Mouse (Mus musculus) MEL (cell line): ENCODE results near the gene Tfrc. TPM values are rescaled to one million over a fixed set of nuclear protein-coding genes. Genes with fewer than 3 reads are reported as not detected.
"Not testable (repeated sequence)": the region's sequence is repeated elsewhere in the genome, so short reads cannot be mapped to it uniquely, and the experiment has no call there.

ENCODE experiments used
- DNase-seq: peaks from one replicate; pipeline ENCODE4 v3.0.0; 2011; ENCODE audit warnings: low read depth, low spot score
- H3K27ac ChIP-seq: 2 replicates; pipeline ENCODE4 v1.5.1; 2012; ENCODE audit warnings: low read depth, mild to moderate bottlenecking, control low read depth, low read length, moderate library complexity; ENCODE audit not compliant: control insufficient read depth
- H3K27me3 ChIP-seq, 2 experiments: fragments of 150-350 bp in 1 of 2; sonication (generic) in 1 of 2; 2 replicates each; pipeline ENCODE4 v1.6.1; 2012; ENCODE audit warnings: low read length in 2 of 2, mild to moderate bottlenecking in 2 of 2, improper control_type of control experiment in 1 of 2, moderate library complexity in 1 of 2; ENCODE audit not compliant: insufficient read depth in 2 of 2, control insufficient read depth in 1 of 2
- H3K36me3 ChIP-seq, 2 experiments: 2 replicates each; pipeline ENCODE4 v1.6.1; 2012 to 2014; ENCODE audit warnings: low read length in 2 of 2, improper control_type of control experiment in 1 of 2, inconsistent platforms in 1 of 2, mild to moderate bottlenecking in 1 of 2; ENCODE audit not compliant: insufficient read depth in 2 of 2, control insufficient read depth in 1 of 2
- H3K4me1 ChIP-seq, 2 experiments: fragments of 150-350 bp in 1 of 2; sonication (generic) in 1 of 2; 2 replicates each; pipeline ENCODE4 v1.6.1; 2012; ENCODE audit warnings: low read length in 2 of 2, improper control_type of control experiment in 1 of 2, mild to moderate bottlenecking in 1 of 2; ENCODE audit not compliant: insufficient read depth in 2 of 2, control insufficient read depth in 1 of 2
- H3K4me3 ChIP-seq, 2 experiments: fragments of 150-350 bp in 1 of 2; sonication (generic) in 1 of 2; 2 replicates each; pipeline ENCODE4 v1.5.1; 2012; ENCODE audit warnings: low read depth in 2 of 2, low read length in 2 of 2, mild to moderate bottlenecking in 2 of 2, moderate library complexity in 2 of 2, control low read depth in 1 of 2, improper control_type of control experiment in 1 of 2; ENCODE audit not compliant: control insufficient read depth in 1 of 2, insufficient read depth in 1 of 2
- H3K79me2 ChIP-seq: 2 replicates; pipeline ENCODE4 v1.6.1; 2012; ENCODE audit warnings: mild to moderate bottlenecking, low read length, moderate library complexity; ENCODE audit not compliant: control insufficient read depth, poor library complexity, insufficient read depth
- H3K9ac ChIP-seq: 2 replicates; pipeline ENCODE4 v1.6.1; 2012; ENCODE audit warnings: low read depth, mild to moderate bottlenecking, control low read depth, low read length, moderate library complexity; ENCODE audit not compliant: control insufficient read depth, poor library complexity, severe bottlenecking
- H3K9me3 ChIP-seq: fragments of 150-350 bp; sonication (generic); replicated peaks from 2 replicates; pipeline ENCODE4 v1.6.1; 2012; ENCODE audit warnings: mild to moderate bottlenecking, low read length, improper control_type of control experiment, moderate library complexity; ENCODE audit not compliant: insufficient read depth
- BHLHE40 ChIP-seq: IDR thresholded peaks from 2 replicates; pipeline ENCODE4 v1.6.1; 2012; ENCODE audit warnings: low read depth, mild to moderate bottlenecking, inconsistent platforms, low read length, improper control_type of control experiment, borderline replicate concordance
- CHD1 ChIP-seq: IDR thresholded peaks from 2 replicates; pipeline ENCODE4 v1.6.1; 2012; ENCODE audit warnings: low read depth, mild to moderate bottlenecking, inconsistent platforms, low read length, improper control_type of control experiment
- CHD2 ChIP-seq: IDR thresholded peaks from 2 replicates; pipeline ENCODE4 v1.6.1; 2011; ENCODE audit warnings: low read length, improper control_type of control experiment
- CTCF ChIP-seq, 3 experiments: IDR thresholded peaks in 2 of 3; conservative IDR thresholded peaks in 1 of 3; 2 replicates each; pipeline ENCODE4 v1.5.1; 2011 to 2012; ENCODE audit warnings: low read length in 3 of 3, low read depth in 2 of 3, mild to moderate bottlenecking in 2 of 3, improper control_type of control experiment in 1 of 3, inconsistent platforms in 1 of 3, mixed read lengths in 1 of 3, moderate library complexity in 1 of 3; ENCODE audit not compliant: control insufficient read depth in 1 of 3, insufficient read depth in 1 of 3, poor library complexity in 1 of 3, severe bottlenecking in 1 of 3
- E2F4 ChIP-seq: IDR thresholded peaks from 2 replicates; pipeline ENCODE4 v1.6.1; 2011; ENCODE audit warnings: low read depth, low read length, improper control_type of control experiment, borderline replicate concordance
- ELF1 ChIP-seq: IDR thresholded peaks from 2 replicates; pipeline ENCODE4 v1.6.1; 2014; ENCODE audit warnings: low read depth, mild to moderate bottlenecking, inconsistent platforms, low read length, improper control_type of control experiment, moderate library complexity
- EP300 ChIP-seq, 2 experiments: IDR thresholded peaks; 2 replicates each; pipeline ENCODE4 v1.6.1; 2011; ENCODE audit warnings: improper control_type of control experiment in 2 of 2, low read length in 2 of 2, low read depth in 1 of 2, mild to moderate bottlenecking in 1 of 2
- ETS1 ChIP-seq: IDR thresholded peaks from 2 replicates; pipeline ENCODE4 v1.6.1; 2012; ENCODE audit warnings: low read depth, mild to moderate bottlenecking, inconsistent platforms, low read length, improper control_type of control experiment, moderate library complexity
- GABPA ChIP-seq: IDR thresholded peaks from 2 replicates; pipeline ENCODE4 v1.6.1; 2012; ENCODE audit warnings: low read depth, mild to moderate bottlenecking, inconsistent platforms, low read length, improper control_type of control experiment, moderate library complexity
- GATA1 ChIP-seq: IDR thresholded peaks from 2 replicates; pipeline ENCODE4 v1.6.1; 2011; ENCODE audit warnings: low read depth, low read length, improper control_type of control experiment
- JUND ChIP-seq: IDR thresholded peaks from 2 replicates; pipeline ENCODE4 v1.6.1; 2011; ENCODE audit warnings: low read depth, mild to moderate bottlenecking, improper control_type of control experiment, low read length
- KAT2A ChIP-seq: conservative IDR thresholded peaks from 2 replicates; pipeline ENCODE4 v1.6.1; 2012; ENCODE audit warnings: low read depth, low read length, improper control_type of control experiment, inconsistent platforms
- MXI1 ChIP-seq: IDR thresholded peaks from 2 replicates; pipeline ENCODE4 v1.6.1; 2011; ENCODE audit warnings: mild to moderate bottlenecking, low read depth, low read length, improper control_type of control experiment
- NELFE ChIP-seq: IDR thresholded peaks from 2 replicates; pipeline ENCODE4 v1.6.1; 2011; ENCODE audit warnings: low read depth, low read length, improper control_type of control experiment
- POLR2A ChIP-seq, 2 experiments: IDR thresholded peaks; 2 replicates each; pipeline ENCODE4 v1.6.1; 2011 to 2012; ENCODE audit warnings: low read length in 2 of 2, mild to moderate bottlenecking in 2 of 2, control low read depth in 1 of 2, improper control_type of control experiment in 1 of 2, low read depth in 1 of 2, moderate library complexity in 1 of 2; ENCODE audit not compliant: control insufficient read depth in 1 of 2, insufficient read depth in 1 of 2, poor library complexity in 1 of 2
- POLR2AphosphoS2 ChIP-seq: IDR thresholded peaks from 2 replicates; pipeline ENCODE4 v1.6.1; 2011; ENCODE audit warnings: low read length, improper control_type of control experiment
- RAD21 ChIP-seq: IDR thresholded peaks from 2 replicates; pipeline ENCODE4 v1.6.1; 2011; ENCODE audit warnings: mild to moderate bottlenecking, low read depth, low read length, improper control_type of control experiment
- RCOR1 ChIP-seq: IDR thresholded peaks from 2 replicates; pipeline ENCODE4 v1.6.1; 2012; ENCODE audit warnings: low read depth, mild to moderate bottlenecking, inconsistent platforms, low read length, improper control_type of control experiment
- SIN3A ChIP-seq: IDR thresholded peaks from 2 replicates; pipeline ENCODE4 v1.6.1; 2012; ENCODE audit warnings: low read length, improper control_type of control experiment, inconsistent platforms
- SMC3 ChIP-seq: IDR thresholded peaks from 2 replicates; pipeline ENCODE4 v1.6.1; 2011; ENCODE audit warnings: low read depth, low read length, improper control_type of control experiment
- TCF12 ChIP-seq: IDR thresholded peaks from 2 replicates; pipeline ENCODE4 v1.6.1; 2014; ENCODE audit warnings: low read depth, mild to moderate bottlenecking, inconsistent platforms, low read length, improper control_type of control experiment, moderate library complexity
- USF1 ChIP-seq: IDR thresholded peaks from 2 replicates; pipeline ENCODE4 v1.6.1; 2014; ENCODE audit warnings: low read depth, mild to moderate bottlenecking, inconsistent platforms, low read length, improper control_type of control experiment, moderate library complexity
- USF2 ChIP-seq, 2 experiments: IDR thresholded peaks; 2 replicates each; pipeline ENCODE4 v1.6.1; 2011 to 2012; ENCODE audit warnings: improper control_type of control experiment in 2 of 2, low read length in 2 of 2, borderline replicate concordance in 1 of 2, inconsistent platforms in 1 of 2, low read depth in 1 of 2, mild to moderate bottlenecking in 1 of 2; ENCODE audit not compliant: insufficient read depth in 1 of 2
- ZC3H11A ChIP-seq: IDR thresholded peaks from 2 replicates; pipeline ENCODE4 v1.6.1; 2012; ENCODE audit warnings: low read depth, mild to moderate bottlenecking, inconsistent platforms, low read length, improper control_type of control experiment
- ZKSCAN1 ChIP-seq: IDR thresholded peaks from 2 replicates; pipeline ENCODE4 v1.6.1; 2012; ENCODE audit warnings: low read depth, mild to moderate bottlenecking, inconsistent platforms, low read length, improper control_type of control experiment, moderate library complexity
- ZNF384 ChIP-seq: IDR thresholded peaks from 2 replicates; pipeline ENCODE4 v1.6.1; 2012; ENCODE audit warnings: low read depth, mild to moderate bottlenecking, inconsistent platforms, low read length, improper control_type of control experiment
- polyA plus RNA-seq, 2 experiments: library from polyadenylated mRNA; stranded (reverse) in 1 of 2; unstranded in 1 of 2; fragments of >175 nt in 1 of 2; fragments of >200 nt in 1 of 2; gene quantifications; 2 replicates each; pipeline versions ENCODE4 v1.2.1 to v1.2.4; 2012; ENCODE audit warnings: low replicate concordance in 2 of 2, low read depth in 1 of 2; ENCODE audit not compliant: insufficient read length in 2 of 2, insufficient read depth in 1 of 2, missing spikeins in 1 of 2
- total RNA-seq: library from RNA; depleted of rRNA; stranded (reverse); fragments of 300-350 nt; gene quantifications from 2 replicates; pipeline ENCODE4 v1.2.3, GENCODE M21; 2012

Gene Tfrc
- total and polyA plus RNA-seq, 3 experiments = 90.9 to 234 (median 106) TPM

GRCm38 (mm10) chr16:32638476-32638875 lies 29.8 kb downstream of the Tfrc start (continued):
- TF ChIP-seq BHLHE40 (peak; percentile 38; the same call in 1 of the 2 replicates), USF2 (IDR thresholded peaks at IDR 0.05; ENCODE audit: borderline replicate concordance in 1 of 2, insufficient read depth in 1 of 2, low read depth in 1 of 2, low read length in 2 of 2) (no peak), TCF12 (0 out of 2 replicates have a peak, but pooled peaks have one; percentile 37), ZKSCAN1 (no peak), GATA1 (peak; percentile 70), RAD21 (peak; percentile 81), CTCF (IDR thresholded peaks at IDR 0.05 in 2 of 3, conservative IDR thresholded peaks at IDR 0.05 in 1 of 3; ENCODE audit: control insufficient read depth in 1 of 3, insufficient read depth in 1 of 3, low read depth in 2 of 3, low read length in 3 of 3, poor library complexity in 1 of 3, severe bottlenecking in 1 of 3) (peak; percentile 84 to 97 (median 85)), ZC3H11A (peak; percentile 78), USF1 (peak; percentile 52; the same call in 1 of the 2 replicates), ETS1 (peak; percentile 56; the same call in 1 of the 2 replicates), SMC3 (peak; percentile 97), ZNF384 (no peak), RCOR1 (no peak), CHD2 (no peak)

- no peaks in the 10 kb centered on the region for H3K27me3 ChIP-seq
- H3K4me3 ChIP-seq = no peak overlapping the region
- H3K9me3 ChIP-seq = no peaks in the 10 kb centered on the region
- peaks cover 0 to 6% of the 10 kb centered on the region in 2 experiments; a peak in 2 of 4 replicates for H3K4me1 ChIP-seq
- H3K79me2 ChIP-seq = peaks cover 6% of the 10 kb centered on the region
- TF ChIP-seq ZNF384 (no peak), SIN3A (no peak), JUND (no peak), KAT2A (no peak), ZC3H11A (no peak), GATA1 (no peak), CHD1 (no peak), GABPA (no peak), RCOR1 (no peak), POLR2AphosphoS2 (no peak), EP300 (IDR thresholded peaks at IDR 0.05; ENCODE audit: low read depth in 1 of 2, low read length in 2 of 2) (no peak), MXI1 (no peak), ELF1 (no peak), NELFE (no peak), E2F4 (no peak), POLR2A (IDR thresholded peaks at IDR 0.05; ENCODE audit: control insufficient read depth in 1 of 2, insufficient read depth in 1 of 2, low read depth in 1 of 2, low read length in 2 of 2, poor library complexity in 1 of 2) (no peak)
- TF ChIP-seq, all 39 proteins: peak for 0
- H3K36me3 ChIP-seq = peaks cover 0 to 3% of the 10 kb centered on the region in 2 experiments; a peak in 2 of 4 replicates
- H3K27ac ChIP-seq = no peak overlapping the region
- H3K9ac ChIP-seq = no peak overlapping the region
- DNase-seq = no peak
Observed at GRCm38 (mm10) chr16:32640096-32640495, 31.4 kb downstream of the Tfrc start.

GRCm38 (mm10) chr16:32640683-32641082 lies 32.0 kb downstream of the Tfrc start:
- not testable (repeated sequence) for H3K27ac ChIP-seq, H3K4me1 ChIP-seq, DNase-seq, H3K9ac ChIP-seq, H3K36me3 ChIP-seq, H3K79me2 ChIP-seq, H3K27me3 ChIP-seq, H3K9me3 ChIP-seq, H3K4me3 ChIP-seq
